Mouse (Mus musculus) neural tube, embryonic 15.5 days (tissue): ENCODE measurements around the gene Chil4. TPM values are rescaled to one million over a fixed set of nuclear protein-coding genes. Genes with fewer than 3 reads are reported as not detected.

Experiments used
- polyA plus RNA-seq: library from polyadenylated mRNA; unstranded; fragments of >200 nt; fragmentation: Nextera tagmentation; extraction: Ambion mirVana; gene quantifications from 2 replicates; pipeline ENCODE4 v1.2.1, GENCODE M21; 2015

Chil4 gene
- polyA plus RNA-seq, 1 experiment from 2014 or later: not detected

Other genes starting within 250 kb of the Chil4 start
- gene Ovgp1, start 245.8 kb downstream of the Chil4 start, polyA plus RNA-seq: 3.6 and 4.3 TPM in 2 replicates
- gene Pifo, start 204.9 kb downstream of the Chil4 start, polyA plus RNA-seq: 3.2 and 3.6 TPM in 2 replicates
- not detected in 2 replicates for gene Chil5, start 186.7 kb downstream of the Chil4 start, polyA plus RNA-seq
- gene Chia1, start 106.3 kb downstream of the Chil4 start, polyA plus RNA-seq: 0.84 and 1.0 TPM in 2 replicates
- 0.40 TPM in 1 of 2 replicates, not detected in the other for gene Chil3, start 51.9 kb downstream of the Chil4 start, polyA plus RNA-seq
- not detected in 2 replicates for gene Chil6, start 186.7 kb upstream of the Chil4 start, polyA plus RNA-seq